Comparison of ENCODE assay signal across 11 mouse cellular contexts in the genomic region with DNA sequence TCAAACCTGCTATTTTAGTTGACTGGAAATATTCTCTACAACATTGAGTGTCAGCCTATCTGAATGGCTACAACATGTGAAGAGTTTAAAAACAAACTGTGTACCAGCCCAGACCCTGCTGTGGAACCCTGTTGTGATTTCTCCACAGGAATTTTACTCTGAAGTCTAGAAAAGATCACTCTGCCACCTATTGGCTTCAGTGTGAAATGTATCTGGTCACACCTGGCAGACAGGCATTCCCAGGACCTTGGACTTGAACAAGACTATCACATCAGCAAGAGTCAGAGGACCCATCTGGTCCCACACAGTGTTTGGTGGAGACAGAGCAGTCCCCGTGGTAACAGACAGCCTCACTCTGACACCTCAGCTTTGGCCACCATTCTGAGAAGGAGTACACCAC.
DNase-seq lines count a peak whose midpoint lies in the region; ATAC-seq and TF ChIP-seq lines count a peak whose summit lies in the region.
"Had no signal": no experiment of that assay in that cellular context is flagged by ENCODE, and none has a peak within 500 bp of the region (broad histone marks: within the 10 kb centered on the region; RNA-seq: fewer than 3 reads in every experiment).

No protein-coding gene starts in this region.

- peak; percentile 31; the same call in 1 of the 2 replicates for TF ChIP-seq CTCF in cerebellum, adult 2 months (IDR thresholded peaks at IDR 0.05; ENCODE audit: borderline replicate concordance, insufficient read depth, low read depth, low read length)
- TF ChIP-seq CTCF in liver, adult 2 months (IDR thresholded peaks at IDR 0.05; ENCODE audit: low read depth, low read length), result peak; percentile 19; the same call in 1 of the 2 replicates

- no peaks in the 10 kb centered on the region for H3K79me2 ChIP-seq in liver, adult 2 months (ENCODE audit: control insufficient read depth, insufficient read depth, low read length)

- H3K36me3 ChIP-seq in liver, adult 2 months (ENCODE audit: control insufficient read depth, insufficient read depth, low read length), result no peaks in the 10 kb centered on the region
- H3K36me3 ChIP-seq in liver, embryonic 11.5 days (ENCODE audit: control insufficient read depth, insufficient read depth, low read length), result no peaks in the 10 kb centered on the region
- no peaks in the 10 kb centered on the region for H3K36me3 ChIP-seq in embryonic facial prominence, embryonic 14.5 days (ENCODE audit: control insufficient read depth, insufficient read depth, low read length)
- H3K36me3 ChIP-seq: embryonic facial prominence, embryonic 13.5 days; heart, embryonic 15.5 days; liver, embryonic 13.5 days had no signal

- no peaks in the 10 kb centered on the region; the same call in 1 of the 2 replicates for H3K27me3 ChIP-seq in cerebellum, adult 2 months (ENCODE audit: control insufficient read depth, insufficient read depth, low read length)
- no peaks in the 10 kb centered on the region for H3K27me3 ChIP-seq in liver, adult 2 months (ENCODE audit: control insufficient read depth, insufficient read depth, low read length)
- H3K27me3 ChIP-seq in liver, embryonic 11.5 days (replicated peaks; ENCODE audit: control insufficient read depth, insufficient read depth, low read length), result peaks cover 4% of the 10 kb centered on the region; the same call in 1 of the 2 replicates
- 0 out of 2 replicates have a peak, but pooled peaks cover 4% of the 10 kb centered on the region for H3K27me3 ChIP-seq in embryonic facial prominence, embryonic 14.5 days (replicated peaks; ENCODE audit: control insufficient read depth, insufficient read depth, low read length)
- H3K27me3 ChIP-seq: embryonic facial prominence, embryonic 13.5 days had no signal

- ATAC-seq in liver, embryonic 11.5 days (replicated peaks; ENCODE audit: low FRiP score), result no peak
- 0 out of 2 replicates have a peak, but pooled peaks have one; percentile 18 for ATAC-seq in embryonic facial prominence, embryonic 14.5 days (ENCODE audit: low read depth)
- ATAC-seq in megakaryocyte-erythroid progenitor cell, adult 5-6 weeks (replicated peaks; ENCODE audit: low FRiP score, low TSS enrichment, poor library complexity, severe bottlenecking), result peak; percentile 4; the same call in 1 of the 2 replicates

- no peaks in the 10 kb centered on the region for H3K4me1 ChIP-seq in cerebellum, adult 2 months (ENCODE audit: control insufficient read depth, insufficient read depth, low read length)
- H3K4me1 ChIP-seq in liver, adult 2 months (ENCODE audit: control insufficient read depth, insufficient read depth, low read length), result no peaks in the 10 kb centered on the region
- no peaks in the 10 kb centered on the region; the same call in 1 of the 2 replicates for H3K4me1 ChIP-seq in liver, embryonic 11.5 days (replicated peaks; ENCODE audit: control insufficient read depth, insufficient read depth, low read length)
- H3K4me1 ChIP-seq in embryonic facial prominence, embryonic 14.5 days (ENCODE audit: control insufficient read depth, insufficient read depth, low read length), result no peaks in the 10 kb centered on the region
- H3K4me1 ChIP-seq: heart, embryonic 15.5 days had no signal

- no peak overlapping the region for H3K4me2 ChIP-seq in liver, embryonic 11.5 days
- no peak overlapping the region for H3K4me2 ChIP-seq in embryonic facial prominence, embryonic 14.5 days (ENCODE audit: low read depth, low read length)
- H3K4me2 ChIP-seq: embryonic facial prominence, embryonic 13.5 days; heart, embryonic 15.5 days; liver, embryonic 13.5 days had no signal

- WGBS in cerebellum, adult 2 months, result 35% methylated on average over 1 of the region's 1 CpGs
- 24% methylated on average over 1 of the region's 1 CpGs for WGBS in liver, adult 2 months
- 46% methylated on average over 1 of the region's 1 CpGs for WGBS in liver, embryonic 11.5 days
- WGBS in embryonic facial prominence, embryonic 14.5 days, result 60% methylated on average over 1 of the region's 1 CpGs

- no peak overlapping the region for H3K27ac ChIP-seq in cerebellum, adult 2 months (ENCODE audit: insufficient read depth, low read length)
- no peak overlapping the region for H3K27ac ChIP-seq in liver, adult 2 months (replicated peaks; ENCODE audit: insufficient read depth, low read depth, low read length)
- H3K27ac ChIP-seq in liver, embryonic 11.5 days (ENCODE audit: low read depth, low read length), result no peak overlapping the region
- H3K27ac ChIP-seq in embryonic facial prominence, embryonic 14.5 days (replicated peaks; ENCODE audit: low read depth, low read length), result no peak overlapping the region
- H3K27ac ChIP-seq: embryonic facial prominence, embryonic 13.5 days; heart, embryonic 15.5 days; liver, embryonic 13.5 days had no signal

- H3K4me3 ChIP-seq in cerebellum, adult 2 months (replicated peaks; ENCODE audit: insufficient read depth, low read depth, low read length), result no peak overlapping the region
- H3K4me3 ChIP-seq in liver, adult 2 months (ENCODE audit: insufficient read depth, low read depth, low read length), result no peak overlapping the region
- H3K4me3 ChIP-seq in liver, embryonic 11.5 days (ENCODE audit: low read depth, low read length), result no peak overlapping the region
- H3K4me3 ChIP-seq in embryonic facial prominence, embryonic 14.5 days (ENCODE audit: low read depth, low read length), result no peak overlapping the region
- H3K4me3 ChIP-seq: embryonic facial prominence, embryonic 13.5 days; heart, embryonic 15.5 days; liver, embryonic 13.5 days had no signal

- H3K9ac ChIP-seq in liver, adult 2 months (ENCODE audit: low read depth, low read length), result no peak overlapping the region
- H3K9ac ChIP-seq in liver, embryonic 11.5 days (ENCODE audit: low read depth, low read length), result no peak overlapping the region
- no peak overlapping the region for H3K9ac ChIP-seq in embryonic facial prominence, embryonic 14.5 days (ENCODE audit: low read depth, low read length)
- H3K9ac ChIP-seq: embryonic facial prominence, embryonic 13.5 days; heart, embryonic 15.5 days; liver, embryonic 13.5 days had no signal

- DNase-seq in cerebellum, adult 2 months, result no peak
- DNase-seq in cerebellum, adult 11-12 months, result no peak
- DNase-seq in liver, adult 2 months (ENCODE audit: extremely low read depth, low read depth, low spot score), result peak; percentile 34
- no peak for DNase-seq in liver, embryonic 11.5 days (ENCODE audit: low spot score)
- DNase-seq in embryonic facial prominence, embryonic 14.5 days (ENCODE audit: low spot score), result peak; percentile 45
- no peak for DNase-seq in retina, postnatal 1 day
- no peak for DNase-seq in frontal cortex, postnatal 25 days (ENCODE audit: low spot score in 2 of 2)
- DNase-seq: liver, embryonic 13.5 days had no signal

- H3K9me3 ChIP-seq in liver, embryonic 11.5 days (ENCODE audit: control insufficient read depth, low read length), result no peaks in the 10 kb centered on the region
- no peaks in the 10 kb centered on the region for H3K9me3 ChIP-seq in embryonic facial prominence, embryonic 14.5 days (ENCODE audit: control insufficient read depth, low read length)
- H3K9me3 ChIP-seq: embryonic facial prominence, embryonic 13.5 days; heart, embryonic 15.5 days; liver, embryonic 13.5 days had no signal

- TF ChIP-seq POLR2A in cerebellum, adult 2 months (IDR thresholded peaks at IDR 0.05; ENCODE audit: borderline replicate concordance, insufficient read depth, low read length), result no peak
- no peak for TF ChIP-seq POLR2A in liver, adult 2 months (IDR thresholded peaks at IDR 0.05; ENCODE audit: extremely low read depth, insufficient read depth, low read length)

Comparison
In these comparisons a context has a peak if more than half of its experiments do, and no peak if none do; other contexts are left out.
1. DNase-seq: peak in liver, adult 2 months (single experiment) and embryonic facial prominence, embryonic 14.5 days (single experiment); none in cerebellum, adult 2 months (0 of 2), cerebellum, adult 11-12 months (single experiment), liver, embryonic 11.5 days (single experiment), retina, postnatal 1 day (single experiment) and frontal cortex, postnatal 25 days (0 of 2).